Mouse (Mus musculus) thymus, adult 2 months (tissue): ENCODE data around the gene Creld2. TPM values are rescaled to one million over a fixed set of nuclear protein-coding genes. Genes with fewer than 3 reads are reported as not detected.
A peak's percentile ranks its signal among the peaks of the same experiment; 100 is the strongest.

Experiments
- DNase-seq: peaks from one replicate; pipeline ENCODE4 v3.0.0; 2021
- H3K27ac ChIP-seq: fragments of 200-500 bp; 2 replicates; pipeline ENCODE4 v1.5.1; 2012; ENCODE audit warnings: low read length, control low read depth; ENCODE audit not compliant: control insufficient read depth, insufficient read depth
- H3K27me3 ChIP-seq: fragments of 200-500 bp; 2 replicates; pipeline ENCODE4 v1.6.1; 2012; ENCODE audit warnings: mild to moderate bottlenecking, low read length, moderate library complexity, mixed read lengths; ENCODE audit not compliant: control insufficient read depth, insufficient read depth
- H3K36me3 ChIP-seq: fragments of 200-500 bp; 2 replicates; pipeline ENCODE4 v1.6.1; 2012; ENCODE audit warnings: mild to moderate bottlenecking, low read length, moderate library complexity; ENCODE audit not compliant: control insufficient read depth, insufficient read depth
- H3K4me1 ChIP-seq: fragments of 200-500 bp; replicated peaks from 2 replicates; pipeline ENCODE4 v1.6.1; 2012; ENCODE audit warnings: low read length; ENCODE audit not compliant: control insufficient read depth, insufficient read depth
- H3K4me3 ChIP-seq: fragments of 200-500 bp; 2 replicates; pipeline ENCODE4 v1.5.1; 2012; ENCODE audit warnings: mild to moderate bottlenecking, low read length, control low read depth, moderate library complexity; ENCODE audit not compliant: control insufficient read depth, insufficient read depth
- CTCF ChIP-seq: fragments of 200-500 bp; IDR thresholded peaks from 2 replicates; pipeline ENCODE4 v1.5.1; 2012; ENCODE audit warnings: mild to moderate bottlenecking, control low read depth, low read length, moderate library complexity, borderline replicate concordance; ENCODE audit not compliant: control insufficient read depth, poor library complexity, insufficient read depth; ENCODE audit errors: extremely low read depth
- POLR2A ChIP-seq: fragments of 200-500 bp; IDR thresholded peaks from 2 replicates; pipeline ENCODE4 v1.6.1; 2012; ENCODE audit warnings: mild to moderate bottlenecking, low read length, control low read depth, moderate library complexity; ENCODE audit not compliant: control insufficient read depth, poor library complexity, insufficient read depth; ENCODE audit errors: extremely low read depth
- WGBS: fragments of 180-500 bp; shearing (Covaris S2); methylation state at CpG from one replicate; pipeline ENCODE4 v1.1.7; 2018; 5-methylcytosine and 5-hydroxymethylcytosine counted together
- polyA plus RNA-seq: library from polyadenylated mRNA; depleted of rRNA; stranded (reverse); fragments of >200 nt; gene quantifications from 2 replicates; pipeline ENCODE4 v1.2.3, GENCODE M21; 2012

The Creld2 gene
- polyA plus RNA-seq, 1 experiment = 45.1 TPM

GRCm38 (mm10) chr15:88861772-88862622 lies 42.6 kb downstream of the Creld2 start, which contains the start of gene Pim3:
Gene Pim3, plus strand, starts transcription at chr15:88862186.
- H3K27me3 ChIP-seq = no peaks in the 10 kb centered on the region
- DNase-seq = peak; percentile 92
- H3K36me3 ChIP-seq = peaks cover 8% of the 10 kb centered on the region; the same call in 1 of the 2 replicates
- H3K27ac ChIP-seq = peak within 1 kb of the TSS; percentile 62; the same call in 1 of the 2 replicates
- under 1% methylated on average over 106 of the region's 107 CpGs for WGBS
- H3K4me1 ChIP-seq = peaks cover 11% of the 10 kb centered on the region
- H3K4me3 ChIP-seq = peak within 1 kb of the TSS; percentile 69
- TF ChIP-seq CTCF (0 out of 2 replicates have a peak, but pooled peaks have one; percentile 32), POLR2A (peak; percentile 60; the same call in 1 of the 2 replicates)

- Histone ChIP-seq H3K4me1 (peaks cover 11% of the 10 kb centered on the region), H3K36me3 (peaks cover 8% of the 10 kb centered on the region; the same call in 1 of the 2 replicates), H3K27ac (no peak overlapping the region), H3K4me3 (peak overlapping the region; percentile 69), H3K27me3 (no peaks in the 10 kb centered on the region)
- peak; percentile 54 for DNase-seq
- under 1% methylated on average over 98 of the region's 98 CpGs for WGBS
- TF ChIP-seq CTCF (no peak), POLR2A (no peak)
Observed at GRCm38 (mm10) chr15:88862881-88863694, 43.6 kb downstream of the Creld2 start.

- Histone ChIP-seq H3K4me3 (peak overlapping the region; percentile 69), H3K36me3 (peaks cover 8% of the 10 kb centered on the region; the same call in 1 of the 2 replicates), H3K27me3 (no peaks in the 10 kb centered on the region), H3K4me1 (peaks cover 11% of the 10 kb centered on the region), H3K27ac (peak overlapping the region; percentile 22; the same call in 1 of the 2 replicates)
- 3% methylated on average over 39 of the region's 39 CpGs for WGBS
- DNase-seq = peak; percentile 73
- TF ChIP-seq POLR2A (0 out of 2 replicates have a peak, but pooled peaks have one; percentile 18), CTCF (0 out of 2 replicates have a peak, but pooled peaks have one; percentile 9)
Observed at GRCm38 (mm10) chr15:88863695-88864231, 44.3 kb downstream of the Creld2 start.

- Histone ChIP-seq H3K27ac (peak overlapping the region; percentile 22; the same call in 1 of the 2 replicates), H3K36me3 (peaks cover 8% of the 10 kb centered on the region; the same call in 1 of the 2 replicates), H3K4me1 (peaks cover 11% of the 10 kb centered on the region), H3K4me3 (peak overlapping the region; percentile 69), H3K27me3 (no peaks in the 10 kb centered on the region)
- DNase-seq = peak; percentile 18
- 90% methylated on average over 22 of the region's 22 CpGs for WGBS
- TF ChIP-seq POLR2A (no peak), CTCF (no peak)
Observed at GRCm38 (mm10) chr15:88864270-88865030, 45.0 kb downstream of the Creld2 start.

- 96% methylated on average over 14 of the region's 14 CpGs for WGBS
- H3K36me3 ChIP-seq = peaks cover 8% of the 10 kb centered on the region; the same call in 1 of the 2 replicates
- no peak overlapping the region for H3K27ac ChIP-seq
- TF ChIP-seq CTCF = no peak
- TF ChIP-seq POLR2A = no peak
- no peak overlapping the region for H3K4me3 ChIP-seq
- no peaks in the 10 kb centered on the region for H3K27me3 ChIP-seq
- no peak for DNase-seq
- H3K4me1 ChIP-seq = peaks cover 11% of the 10 kb centered on the region
Observed at GRCm38 (mm10) chr15:88865061-88865460, 45.6 kb downstream of the Creld2 start.
